Mouse (Mus musculus): ENCODE measurements around the gene Serpine1.

GRCm38 (mm10) chr5:137085731-137086130, 13.7 kb upstream of the Serpine1 start:
- no peak for TF ChIP-seq EP300 (IDR thresholded peaks at IDR 0.05; ENCODE audit: insufficient read depth, low read depth, low read length)
- no peak for TF ChIP-seq CTCF (IDR thresholded peaks at IDR 0.05; ENCODE audit: low read depth, low read length)

Measured in ES-Bruce4 (cell line).